Mouse (Mus musculus): ENCODE measurements around the gene Tll1. TPM values are rescaled to one million over a fixed set of nuclear protein-coding genes. Genes with fewer than 3 reads are reported as not detected.

Tll1 gene
- polyA plus RNA-seq, 1 experiment from 2014 or later = 1.3 TPM

DNA sequence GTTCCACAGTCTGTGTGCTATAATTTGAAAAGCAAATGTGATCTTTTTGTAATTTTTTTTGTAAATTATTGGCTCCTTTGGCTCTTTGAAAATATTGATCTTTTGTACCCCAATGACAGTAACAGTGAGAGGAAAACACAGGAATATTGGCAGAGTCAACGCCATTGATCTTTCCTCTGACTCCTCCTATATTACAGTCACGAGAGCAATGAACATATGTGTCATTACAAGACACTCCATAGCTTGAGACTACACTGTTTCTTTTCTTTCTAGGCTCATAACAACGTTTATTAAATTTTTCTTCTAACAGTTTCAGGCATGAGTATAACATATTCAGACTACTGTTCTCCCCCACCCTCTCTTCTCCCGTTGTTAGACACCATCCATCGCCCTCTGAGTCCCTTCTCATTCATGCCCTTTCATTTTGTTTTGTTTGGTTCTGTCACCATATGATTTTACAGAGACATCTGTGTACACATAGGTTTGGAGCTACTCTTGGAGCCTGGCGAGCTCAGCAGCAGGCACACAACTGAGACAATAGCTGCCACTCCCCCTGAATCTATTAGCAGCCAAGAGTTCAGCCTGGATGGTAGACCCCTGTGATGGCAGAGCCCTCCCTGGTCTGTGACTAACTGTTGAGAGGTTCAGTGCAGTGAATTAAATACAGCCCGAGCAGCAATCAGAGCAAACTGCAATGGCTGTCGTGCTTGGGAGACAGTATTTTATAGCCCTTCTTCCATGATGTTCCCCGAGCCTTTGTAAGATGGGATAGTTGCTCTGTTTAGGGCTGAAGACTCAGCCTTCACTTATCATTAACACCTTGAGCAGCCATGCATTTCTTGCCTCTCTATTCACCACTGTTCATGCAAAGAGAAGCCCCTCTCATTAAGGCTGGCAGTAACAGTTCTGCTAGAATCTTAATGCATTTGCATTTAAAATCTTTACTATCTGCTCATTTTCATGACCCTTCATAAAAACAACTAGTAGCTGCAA lies 52.9 kb downstream of the Tll1 start:
- H3K9me3 ChIP-seq (ENCODE audit: control insufficient read depth, low read length) = no peaks in the 10 kb centered on the region
- H3K4me3 ChIP-seq (ENCODE audit: low read depth, low read length) = no peak overlapping the region
- DNase-seq (ENCODE audit: low spot score) (no peak), ATAC-seq (replicated peaks; ENCODE audit: low FRiP score) (peak; percentile 79)
- H3K27ac ChIP-seq (ENCODE audit: low read depth, low read length) = no peak overlapping the region
- H3K4me2 ChIP-seq (ENCODE audit: low read depth, low read length, severe bottlenecking) = 0 out of 2 replicates have a peak overlapping the region, but pooled peaks have one; percentile 5
- H3K9ac ChIP-seq (ENCODE audit: low read length) = no peak overlapping the region
- H3K27me3 ChIP-seq (ENCODE audit: control insufficient read depth, insufficient read depth, low read length) = no peaks in the 10 kb centered on the region
- 39% methylated on average over 9 of the region's 9 CpGs for WGBS
- no peaks in the 10 kb centered on the region; the same call in 1 of the 2 replicates for H3K4me1 ChIP-seq (replicated peaks; ENCODE audit: control insufficient read depth, insufficient read depth, low read length)
- H3K36me3 ChIP-seq (ENCODE audit: control insufficient read depth, insufficient read depth, low read length) = no peaks in the 10 kb centered on the region

DNA sequence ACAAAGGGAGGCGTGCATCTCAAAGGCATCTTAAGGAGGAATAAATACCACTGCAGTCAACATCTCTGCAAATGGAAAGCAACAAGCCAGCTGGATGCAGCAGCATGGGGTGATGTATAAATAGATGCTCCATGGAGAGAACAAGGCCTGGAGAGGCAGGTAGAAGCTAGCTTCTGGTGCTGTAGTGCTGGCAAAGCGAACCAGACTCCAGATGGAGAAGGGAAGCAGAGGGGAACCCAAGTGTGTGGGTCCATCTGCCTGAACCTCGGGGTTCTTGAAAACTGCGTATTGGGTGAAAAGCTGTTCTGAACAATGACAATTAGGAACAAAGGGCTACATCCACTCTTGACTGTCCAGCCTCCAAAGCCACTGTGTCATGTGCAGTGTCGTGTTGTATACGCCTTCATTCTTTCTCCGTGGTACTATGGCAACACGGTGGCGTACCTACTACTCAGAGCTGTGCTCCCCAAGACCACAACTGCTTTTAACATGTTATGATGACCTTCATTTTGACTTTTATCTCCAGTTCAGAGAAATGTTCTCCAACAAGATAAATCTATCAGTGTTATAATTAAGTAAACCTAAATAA lies 53.8 kb downstream of the Tll1 start:
- Histone ChIP-seq H3K4me3 (ENCODE audit: low read depth, low read length) (no peak overlapping the region), H3K27ac (ENCODE audit: low read depth, low read length) (no peak overlapping the region), H3K27me3 (ENCODE audit: control insufficient read depth, insufficient read depth, low read length) (no peaks in the 10 kb centered on the region), H3K9ac (ENCODE audit: low read length) (no peak overlapping the region), H3K4me2 (ENCODE audit: low read depth, low read length, severe bottlenecking) (no peak overlapping the region), H3K36me3 (ENCODE audit: control insufficient read depth, insufficient read depth, low read length) (no peaks in the 10 kb centered on the region), H3K9me3 (ENCODE audit: control insufficient read depth, low read length) (no peaks in the 10 kb centered on the region), H3K4me1 (replicated peaks; ENCODE audit: control insufficient read depth, insufficient read depth, low read length) (no peaks in the 10 kb centered on the region; the same call in 1 of the 2 replicates)
- 67% methylated on average over 9 of the region's 9 CpGs for WGBS
- DNase-seq (ENCODE audit: low spot score) = no peak
- ATAC-seq (replicated peaks; ENCODE audit: low FRiP score) = peak; percentile 65; the same call in 1 of the 2 replicates

DNA sequence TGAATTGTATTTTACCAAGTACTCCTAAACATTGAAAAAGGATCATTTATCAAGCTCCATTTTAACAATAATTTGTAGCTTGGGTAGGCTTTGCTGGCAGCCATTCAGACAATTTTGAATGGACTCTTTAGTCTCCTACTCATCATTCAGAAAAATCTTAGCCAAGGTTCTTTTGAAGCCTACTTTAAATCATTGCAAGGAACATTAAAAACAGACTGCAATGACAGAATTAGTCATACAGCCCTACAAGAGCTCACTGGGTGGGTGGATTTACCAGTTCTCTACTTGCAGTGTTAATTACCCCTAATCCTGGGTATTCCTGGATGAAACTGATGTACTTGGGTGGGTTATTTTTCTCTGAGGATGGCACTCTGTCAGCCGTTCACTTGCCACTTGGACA lies 69.5 kb downstream of the Tll1 start:
- DNase-seq (ENCODE audit: low spot score) = no peak
- Histone ChIP-seq H3K36me3 (ENCODE audit: control insufficient read depth, insufficient read depth, low read length) (no peaks in the 10 kb centered on the region), H3K4me3 (ENCODE audit: low read depth, low read length) (no peak overlapping the region), H3K27me3 (ENCODE audit: control insufficient read depth, insufficient read depth, low read length) (no peaks in the 10 kb centered on the region), H3K4me2 (ENCODE audit: low read depth, low read length, severe bottlenecking) (no peak overlapping the region), H3K27ac (ENCODE audit: low read depth, low read length) (no peak overlapping the region), H3K9ac (ENCODE audit: low read length) (no peak overlapping the region), H3K4me1 (replicated peaks; ENCODE audit: control insufficient read depth, insufficient read depth, low read length) (no peaks in the 10 kb centered on the region), H3K9me3 (ENCODE audit: control insufficient read depth, low read length) (no peaks in the 10 kb centered on the region)
- 74% methylated on average over 1 of the region's 1 CpGs for WGBS
- ATAC-seq (replicated peaks; ENCODE audit: low FRiP score) = no peak

DNA sequence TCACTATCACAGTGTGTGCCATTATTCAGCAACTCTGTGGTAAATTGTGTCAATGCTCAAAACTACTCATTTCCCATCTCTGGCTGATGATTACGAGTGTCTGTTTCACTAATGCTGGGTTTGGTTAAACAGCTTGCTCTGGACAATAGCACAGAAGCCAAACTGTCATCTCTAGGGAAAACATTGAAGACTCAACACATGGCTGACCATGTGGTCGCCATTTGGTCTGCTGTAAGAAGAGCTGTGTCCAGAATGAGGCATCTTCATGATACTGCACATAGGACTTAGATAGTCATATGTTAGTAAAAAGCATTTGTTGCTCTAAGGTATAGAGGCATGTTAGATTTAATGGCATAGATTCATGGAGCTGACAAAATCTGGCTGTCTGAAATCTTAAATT lies 98.9 kb downstream of the Tll1 start:
- H3K4me1 ChIP-seq (replicated peaks; ENCODE audit: control insufficient read depth, insufficient read depth, low read length) = no peaks in the 10 kb centered on the region
- H3K4me2 ChIP-seq (ENCODE audit: low read depth, low read length, severe bottlenecking) = no peak overlapping the region
- 74% methylated on average over 2 of the region's 2 CpGs for WGBS
- DNase-seq (ENCODE audit: low spot score) (no peak), ATAC-seq (replicated peaks; ENCODE audit: low FRiP score) (no peak)
- no peak overlapping the region for H3K4me3 ChIP-seq (ENCODE audit: low read depth, low read length)
- no peak overlapping the region for H3K27ac ChIP-seq (ENCODE audit: low read depth, low read length)
- H3K9ac ChIP-seq (ENCODE audit: low read length) = no peak overlapping the region
- no peaks in the 10 kb centered on the region for H3K36me3 ChIP-seq (ENCODE audit: control insufficient read depth, insufficient read depth, low read length)
- H3K27me3 ChIP-seq (ENCODE audit: control insufficient read depth, insufficient read depth, low read length) = no peaks in the 10 kb centered on the region
- H3K9me3 ChIP-seq (ENCODE audit: control insufficient read depth, low read length) = no peaks in the 10 kb centered on the region

DNA sequence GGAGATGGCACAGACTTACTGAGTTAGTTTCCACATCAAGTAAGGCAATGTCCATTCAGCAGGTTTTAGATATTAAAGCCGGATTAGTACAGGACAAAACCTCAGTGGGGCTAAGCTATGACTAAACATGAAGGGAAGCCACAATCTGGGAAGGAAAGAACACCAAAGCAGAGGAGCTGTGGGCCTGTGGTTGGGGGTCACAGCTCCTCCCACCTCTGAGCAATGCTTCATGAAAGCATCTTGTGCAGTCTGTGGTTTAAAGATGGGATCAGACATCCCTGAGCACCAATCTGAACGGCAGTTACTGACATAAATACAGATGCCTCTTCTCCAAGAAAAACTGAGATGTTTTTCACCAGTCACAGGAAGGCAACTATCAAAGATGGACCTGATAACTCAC lies 132.7 kb downstream of the Tll1 start:
- no peaks in the 10 kb centered on the region for H3K27me3 ChIP-seq (ENCODE audit: control insufficient read depth, insufficient read depth, low read length)
- 75% methylated on average over 2 of the region's 2 CpGs for WGBS
- no peak overlapping the region for H3K9ac ChIP-seq (ENCODE audit: low read length)
- H3K4me2 ChIP-seq (ENCODE audit: low read depth, low read length, severe bottlenecking) = no peak overlapping the region
- no peak overlapping the region for H3K4me3 ChIP-seq (ENCODE audit: low read depth, low read length)
- H3K27ac ChIP-seq (ENCODE audit: low read depth, low read length) = no peak overlapping the region
- no peak for DNase-seq (ENCODE audit: low spot score)
- H3K4me1 ChIP-seq (replicated peaks; ENCODE audit: control insufficient read depth, insufficient read depth, low read length) = no peaks in the 10 kb centered on the region
- no peaks in the 10 kb centered on the region for H3K36me3 ChIP-seq (ENCODE audit: control insufficient read depth, insufficient read depth, low read length)
- no peak for ATAC-seq (replicated peaks; ENCODE audit: low FRiP score)
- no peaks in the 10 kb centered on the region for H3K9me3 ChIP-seq (ENCODE audit: control insufficient read depth, low read length)

DNA sequence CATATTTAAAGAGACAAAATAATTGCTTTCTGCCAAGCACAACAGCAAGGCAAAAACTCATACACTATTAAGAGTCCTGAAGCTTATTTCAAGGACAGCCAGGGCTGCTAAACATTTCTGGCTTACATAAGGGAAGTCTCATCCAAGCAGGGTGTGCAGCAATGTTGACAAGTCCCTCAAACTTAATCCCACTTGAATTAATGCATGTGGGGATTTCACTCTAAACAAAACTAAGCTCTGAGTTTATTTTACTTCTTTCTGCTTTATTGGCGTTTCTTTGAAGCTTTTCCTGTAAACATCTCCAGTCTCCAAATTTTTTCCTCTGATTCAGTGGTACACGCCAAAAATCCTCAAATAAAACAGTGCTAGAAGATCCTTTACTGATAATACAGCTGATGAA lies 146.2 kb downstream of the Tll1 start:
- H3K4me3 ChIP-seq (ENCODE audit: low read depth, low read length) = no peak overlapping the region
- no peaks in the 10 kb centered on the region for H3K36me3 ChIP-seq (ENCODE audit: control insufficient read depth, insufficient read depth, low read length)
- H3K27ac ChIP-seq (ENCODE audit: low read depth, low read length) = no peak overlapping the region
- DNase-seq (ENCODE audit: low spot score) (no peak), ATAC-seq (replicated peaks; ENCODE audit: low FRiP score) (no peak)
- H3K4me1 ChIP-seq (replicated peaks; ENCODE audit: control insufficient read depth, insufficient read depth, low read length) = no peaks in the 10 kb centered on the region
- H3K9me3 ChIP-seq (ENCODE audit: control insufficient read depth, low read length) = no peaks in the 10 kb centered on the region
- 74% methylated on average over 2 of the region's 2 CpGs for WGBS
- H3K4me2 ChIP-seq (ENCODE audit: low read depth, low read length, severe bottlenecking) = no peak overlapping the region
- no peaks in the 10 kb centered on the region for H3K27me3 ChIP-seq (ENCODE audit: control insufficient read depth, insufficient read depth, low read length)
- H3K9ac ChIP-seq (ENCODE audit: low read length) = no peak overlapping the region

DNA sequence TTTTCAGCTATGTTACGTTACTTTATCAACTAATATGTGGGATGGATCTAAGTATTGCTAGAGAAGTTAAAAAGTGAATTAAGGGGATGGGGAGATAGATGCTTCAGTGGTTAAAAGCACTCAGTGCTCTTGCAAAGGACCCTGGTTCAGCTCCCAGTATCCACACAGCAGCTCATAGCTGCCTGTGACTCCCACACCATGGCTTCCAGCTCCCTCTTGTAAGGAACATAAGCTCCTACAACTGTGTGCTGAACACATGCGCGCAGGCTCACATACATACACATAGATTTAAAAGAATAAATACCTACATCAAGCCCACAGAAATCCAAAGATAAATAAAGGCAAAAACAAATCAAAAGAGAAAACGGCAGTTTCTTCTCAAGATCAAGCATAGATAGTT lies 148.5 kb downstream of the Tll1 start:
- no peaks in the 10 kb centered on the region for H3K9me3 ChIP-seq (ENCODE audit: control insufficient read depth, low read length)
- H3K4me1 ChIP-seq (replicated peaks; ENCODE audit: control insufficient read depth, insufficient read depth, low read length) = no peaks in the 10 kb centered on the region
- 92% methylated on average over 4 of the region's 4 CpGs for WGBS
- no peaks in the 10 kb centered on the region for H3K27me3 ChIP-seq (ENCODE audit: control insufficient read depth, insufficient read depth, low read length)
- no peak overlapping the region for H3K9ac ChIP-seq (ENCODE audit: low read length)
- ATAC-seq (replicated peaks; ENCODE audit: low FRiP score) = no peak
- no peak overlapping the region for H3K4me2 ChIP-seq (ENCODE audit: low read depth, low read length, severe bottlenecking)
- no peak overlapping the region for H3K4me3 ChIP-seq (ENCODE audit: low read depth, low read length)
- no peak overlapping the region for H3K27ac ChIP-seq (ENCODE audit: low read depth, low read length)
- DNase-seq (ENCODE audit: low spot score) = no peak
- no peaks in the 10 kb centered on the region for H3K36me3 ChIP-seq (ENCODE audit: control insufficient read depth, insufficient read depth, low read length)

DNA sequence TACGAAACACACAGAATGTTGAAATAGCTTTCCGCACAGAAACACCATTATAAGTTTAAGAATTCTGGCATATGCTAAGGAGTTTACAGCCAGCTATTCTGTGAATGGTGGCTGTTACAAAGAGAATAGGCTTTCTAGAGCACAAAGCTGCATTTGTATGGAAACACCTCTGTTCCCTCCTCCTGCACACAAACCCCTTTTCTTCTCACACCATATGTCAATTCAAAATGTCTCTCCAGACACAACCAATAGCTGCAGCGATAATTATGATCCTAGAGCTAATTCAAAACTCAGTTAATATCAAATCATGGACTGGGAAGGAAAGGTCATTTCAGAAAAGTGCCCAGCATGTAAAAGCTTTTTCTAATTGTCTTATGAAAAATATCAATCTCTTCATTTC lies 157.5 kb downstream of the Tll1 start:
- no peaks in the 10 kb centered on the region for H3K36me3 ChIP-seq (ENCODE audit: control insufficient read depth, insufficient read depth, low read length)
- H3K4me1 ChIP-seq (replicated peaks; ENCODE audit: control insufficient read depth, insufficient read depth, low read length) = no peaks in the 10 kb centered on the region; the same call in 1 of the 2 replicates
- ATAC-seq (replicated peaks; ENCODE audit: low FRiP score) (no peak), DNase-seq (ENCODE audit: low spot score) (no peak)
- H3K27me3 ChIP-seq (ENCODE audit: control insufficient read depth, insufficient read depth, low read length) = no peaks in the 10 kb centered on the region
- no peaks in the 10 kb centered on the region for H3K9me3 ChIP-seq (ENCODE audit: control insufficient read depth, low read length)
- no peak overlapping the region for H3K4me3 ChIP-seq (ENCODE audit: low read depth, low read length)
- no peak overlapping the region for H3K27ac ChIP-seq (ENCODE audit: low read depth, low read length)
- H3K9ac ChIP-seq (ENCODE audit: low read length) = no peak overlapping the region
- no peak overlapping the region for H3K4me2 ChIP-seq (ENCODE audit: low read depth, low read length, severe bottlenecking)
- 48% methylated on average over 3 of the region's 3 CpGs for WGBS

Measured in forebrain, embryonic 11.5 days (tissue).